Mouse (Mus musculus): ENCODE measurements at regions not wholly inside any gene's neighbourhood (a gene's known extent, or its start where the extent isn't known, plus 50 kb on each side); places are given as distances from the start of the nearest gene placed in this dataset.
"Not testable (repeated sequence)": the region's sequence is repeated elsewhere in the genome, so short reads cannot be mapped to it uniquely, and the experiment has no call there.

DNA sequence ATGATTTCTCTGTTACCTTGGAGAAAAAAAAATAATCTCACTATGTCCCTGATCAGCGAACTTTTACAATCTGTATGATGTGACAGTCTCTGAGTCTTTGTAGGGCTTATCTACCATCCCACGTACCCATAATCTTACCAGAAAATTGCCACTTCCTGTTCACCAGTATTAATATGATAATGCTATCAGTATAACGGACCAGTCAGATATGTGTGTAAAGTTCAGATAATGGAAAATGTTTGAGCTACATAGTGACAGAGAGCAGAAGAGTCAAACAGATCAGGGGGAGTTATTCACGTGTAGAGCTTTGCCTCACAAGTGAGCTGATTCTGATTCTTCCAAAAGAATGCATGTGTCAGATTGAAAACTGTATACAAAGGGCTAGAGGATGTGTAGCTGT lies 466.0 kb upstream of the Fam160b2 start:
- no peak overlapping the region for H3K9ac ChIP-seq (ENCODE audit: low read depth, poor library complexity, severe bottlenecking)
- H3K27ac ChIP-seq (ENCODE audit: insufficient read depth, low read length) = no peak overlapping the region
- H3K36me3 ChIP-seq (ENCODE audit: control insufficient read depth, insufficient read depth, low read length, poor library complexity, severe bottlenecking) = no peaks in the 10 kb centered on the region
- no peaks in the 10 kb centered on the region for H3K9me3 ChIP-seq (replicated peaks; ENCODE audit: control insufficient read depth, insufficient read depth, low read length, poor library complexity, severe bottlenecking)
- no peak overlapping the region for H3K4me3 ChIP-seq (ENCODE audit: low read depth, low read length)
- H3K27me3 ChIP-seq (ENCODE audit: control insufficient read depth, insufficient read depth, low read length, poor library complexity, severe bottlenecking) = no peaks in the 10 kb centered on the region
- TF ChIP-seq CTCF (IDR thresholded peaks at IDR 0.05; ENCODE audit: low read depth, low read length) = no peak
- no peak for TF ChIP-seq EP300 (IDR thresholded peaks at IDR 0.05; ENCODE audit: insufficient read depth, low read depth, low read length)
- TF ChIP-seq POLR2A (IDR thresholded peaks at IDR 0.05; ENCODE audit: insufficient read depth, low read length) = no peak
- H3K4me1 ChIP-seq (ENCODE audit: control insufficient read depth, insufficient read depth, low read length) = no peaks in the 10 kb centered on the region

DNA sequence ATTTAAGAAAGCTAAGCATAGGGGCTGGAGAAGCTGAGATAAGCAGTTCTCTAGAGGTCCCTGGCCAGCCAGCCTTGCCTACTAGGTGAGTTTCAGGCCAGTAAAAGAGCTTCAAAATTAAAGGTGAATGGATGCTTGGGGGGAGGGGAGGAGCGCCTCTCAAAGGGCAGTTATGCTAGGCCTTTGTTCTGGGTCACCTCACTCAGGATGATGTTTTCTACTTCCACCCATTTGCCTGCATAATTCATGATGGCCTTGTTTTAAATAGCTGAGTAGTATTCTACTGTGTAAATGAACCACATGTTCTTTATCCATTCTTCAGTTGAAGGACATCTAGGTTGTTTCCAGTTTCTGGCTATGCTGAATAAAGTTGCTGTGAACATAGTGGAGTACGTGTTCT lies 457.0 kb upstream of the Fam160b2 start:
- no peaks in the 10 kb centered on the region for H3K27me3 ChIP-seq (ENCODE audit: control insufficient read depth, insufficient read depth, low read length, poor library complexity, severe bottlenecking)
- TF ChIP-seq POLR2A (IDR thresholded peaks at IDR 0.05; ENCODE audit: insufficient read depth, low read length) (no peak), EP300 (IDR thresholded peaks at IDR 0.05; ENCODE audit: insufficient read depth, low read depth, low read length) (0 out of 2 replicates have a peak, but pooled peaks have one; percentile 21), CTCF (IDR thresholded peaks at IDR 0.05; ENCODE audit: low read depth, low read length) (no peak)
- no peaks in the 10 kb centered on the region for H3K9me3 ChIP-seq (replicated peaks; ENCODE audit: control insufficient read depth, insufficient read depth, low read length, poor library complexity, severe bottlenecking)
- H3K4me1 ChIP-seq (ENCODE audit: control insufficient read depth, insufficient read depth, low read length) = no peaks in the 10 kb centered on the region
- H3K9ac ChIP-seq (ENCODE audit: low read depth, poor library complexity, severe bottlenecking) = no peak overlapping the region
- H3K27ac ChIP-seq (ENCODE audit: insufficient read depth, low read length) = no peak overlapping the region
- no peaks in the 10 kb centered on the region for H3K36me3 ChIP-seq (ENCODE audit: control insufficient read depth, insufficient read depth, low read length, poor library complexity, severe bottlenecking)
- H3K4me3 ChIP-seq (ENCODE audit: low read depth, low read length) = no peak overlapping the region

DNA sequence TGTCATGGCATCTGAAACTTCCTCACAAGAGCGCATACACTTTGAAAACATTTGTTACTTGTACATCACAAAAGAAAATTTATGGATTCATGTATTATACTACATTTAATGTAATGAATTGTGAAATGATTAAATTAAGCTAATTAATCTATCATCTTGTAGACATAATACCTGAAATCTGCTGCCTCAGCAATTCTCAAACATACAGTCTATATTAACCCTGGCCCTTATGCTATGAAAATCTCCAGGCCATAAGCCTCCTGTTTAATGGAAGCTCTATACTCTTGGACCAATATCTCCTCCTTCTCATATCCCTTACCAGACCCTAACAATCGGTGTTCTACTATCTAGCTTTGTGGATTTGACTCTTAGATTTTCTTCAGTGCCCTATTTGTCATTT lies 455.8 kb upstream of the Fam160b2 start:
- Histone ChIP-seq H3K4me1 (ENCODE audit: control insufficient read depth, insufficient read depth, low read length) (no peaks in the 10 kb centered on the region), H3K9me3 (replicated peaks; ENCODE audit: control insufficient read depth, insufficient read depth, low read length, poor library complexity, severe bottlenecking) (no peaks in the 10 kb centered on the region), H3K4me3 (ENCODE audit: low read depth, low read length) (no peak overlapping the region), H3K36me3 (ENCODE audit: control insufficient read depth, insufficient read depth, low read length, poor library complexity, severe bottlenecking) (no peaks in the 10 kb centered on the region), H3K9ac (ENCODE audit: low read depth, poor library complexity, severe bottlenecking) (no peak overlapping the region), H3K27me3 (ENCODE audit: control insufficient read depth, insufficient read depth, low read length, poor library complexity, severe bottlenecking) (no peaks in the 10 kb centered on the region), H3K27ac (ENCODE audit: insufficient read depth, low read length) (no peak overlapping the region)
- TF ChIP-seq EP300 (IDR thresholded peaks at IDR 0.05; ENCODE audit: insufficient read depth, low read depth, low read length) (no peak), CTCF (IDR thresholded peaks at IDR 0.05; ENCODE audit: low read depth, low read length) (no peak), POLR2A (IDR thresholded peaks at IDR 0.05; ENCODE audit: insufficient read depth, low read length) (no peak)

DNA sequence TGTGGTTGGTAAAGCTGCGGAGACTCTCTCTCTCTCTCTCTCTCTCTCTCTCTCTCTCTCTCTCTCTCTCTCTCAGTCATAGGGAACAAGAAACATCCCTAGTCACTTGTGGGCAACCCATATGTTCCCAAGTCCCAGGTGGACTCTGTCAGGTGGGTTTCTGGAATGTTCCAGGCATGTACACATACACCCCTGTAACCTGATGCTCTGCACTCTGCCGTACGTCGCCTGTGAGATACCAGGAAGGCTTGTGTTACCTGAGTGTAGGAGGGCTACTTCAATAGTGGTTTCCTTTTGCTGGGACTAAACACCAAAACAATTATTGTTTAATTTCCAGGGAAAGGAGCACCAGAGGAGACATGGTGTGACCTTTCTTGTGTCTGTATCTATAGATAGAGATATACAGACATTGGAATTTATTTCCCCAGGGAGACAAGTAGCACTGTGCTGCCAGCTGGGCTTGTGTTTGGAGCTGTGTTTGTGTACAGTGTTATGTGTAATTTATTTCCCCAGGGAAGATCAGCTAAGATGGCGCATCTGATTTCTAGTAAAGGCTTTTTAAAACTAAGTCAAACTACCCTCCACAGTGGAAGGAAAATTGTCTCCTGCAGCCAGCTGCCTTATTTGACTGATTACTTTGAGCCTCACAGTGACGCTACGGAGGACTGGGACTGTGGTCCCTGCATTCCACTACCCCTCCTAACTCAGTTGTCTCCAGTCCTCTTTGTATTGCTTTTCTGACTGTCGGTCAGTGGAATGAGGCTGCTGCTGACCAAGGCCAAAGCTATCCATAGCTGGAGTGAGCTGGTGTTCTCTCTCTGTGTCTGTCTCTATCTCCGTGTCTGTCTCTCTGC lies 454.4 kb upstream of the Fam160b2 start:
- H3K27me3 ChIP-seq (ENCODE audit: control insufficient read depth, insufficient read depth, low read length, poor library complexity, severe bottlenecking) = no peaks in the 10 kb centered on the region
- H3K9me3 ChIP-seq (replicated peaks; ENCODE audit: control insufficient read depth, insufficient read depth, low read length, poor library complexity, severe bottlenecking) = no peaks in the 10 kb centered on the region
- no peaks in the 10 kb centered on the region for H3K36me3 ChIP-seq (ENCODE audit: control insufficient read depth, insufficient read depth, low read length, poor library complexity, severe bottlenecking)
- TF ChIP-seq EP300 (IDR thresholded peaks at IDR 0.05; ENCODE audit: insufficient read depth, low read depth, low read length) (no peak), CTCF (IDR thresholded peaks at IDR 0.05; ENCODE audit: low read depth, low read length) (no peak), POLR2A (IDR thresholded peaks at IDR 0.05; ENCODE audit: insufficient read depth, low read length) (no peak)
- no peak overlapping the region for H3K4me3 ChIP-seq (ENCODE audit: low read depth, low read length)
- no peaks in the 10 kb centered on the region for H3K4me1 ChIP-seq (ENCODE audit: control insufficient read depth, insufficient read depth, low read length)
- no peak overlapping the region for H3K9ac ChIP-seq (ENCODE audit: low read depth, poor library complexity, severe bottlenecking)
- no peak overlapping the region for H3K27ac ChIP-seq (ENCODE audit: insufficient read depth, low read length)

DNA sequence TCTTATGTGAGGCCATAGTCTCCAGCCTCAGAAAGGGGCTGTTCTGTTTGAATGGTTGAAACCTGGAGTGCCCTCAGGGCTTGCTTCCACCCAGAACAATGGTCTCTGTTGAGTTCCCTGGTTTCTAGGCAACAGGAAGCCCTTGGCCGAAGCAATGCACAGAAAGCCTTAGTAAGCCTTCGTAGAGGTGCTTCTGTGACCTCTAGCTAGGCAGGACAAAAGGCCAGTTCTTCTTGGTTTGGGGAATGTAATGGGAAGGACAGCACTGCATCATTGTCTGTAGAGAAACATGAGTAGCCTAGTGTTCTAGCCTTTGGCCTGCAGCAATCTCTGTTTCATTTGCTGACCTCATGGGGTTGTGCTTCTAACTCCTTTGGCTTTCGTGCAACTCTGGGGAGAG lies 447.5 kb upstream of the Fam160b2 start:
- no peaks in the 10 kb centered on the region for H3K9me3 ChIP-seq (replicated peaks; ENCODE audit: control insufficient read depth, insufficient read depth, low read length, poor library complexity, severe bottlenecking)
- H3K4me1 ChIP-seq (ENCODE audit: control insufficient read depth, insufficient read depth, low read length) = no peaks in the 10 kb centered on the region
- H3K9ac ChIP-seq (ENCODE audit: low read depth, poor library complexity, severe bottlenecking) = no peak overlapping the region
- no peaks in the 10 kb centered on the region for H3K36me3 ChIP-seq (ENCODE audit: control insufficient read depth, insufficient read depth, low read length, poor library complexity, severe bottlenecking)
- no peak overlapping the region for H3K4me3 ChIP-seq (ENCODE audit: low read depth, low read length)
- TF ChIP-seq POLR2A (IDR thresholded peaks at IDR 0.05; ENCODE audit: insufficient read depth, low read length) (no peak), EP300 (IDR thresholded peaks at IDR 0.05; ENCODE audit: insufficient read depth, low read depth, low read length) (0 out of 2 replicates have a peak, but pooled peaks have one; percentile 29), CTCF (IDR thresholded peaks at IDR 0.05; ENCODE audit: low read depth, low read length) (no peak)
- H3K27ac ChIP-seq (ENCODE audit: insufficient read depth, low read length) = no peak overlapping the region
- no peaks in the 10 kb centered on the region for H3K27me3 ChIP-seq (ENCODE audit: control insufficient read depth, insufficient read depth, low read length, poor library complexity, severe bottlenecking)

DNA sequence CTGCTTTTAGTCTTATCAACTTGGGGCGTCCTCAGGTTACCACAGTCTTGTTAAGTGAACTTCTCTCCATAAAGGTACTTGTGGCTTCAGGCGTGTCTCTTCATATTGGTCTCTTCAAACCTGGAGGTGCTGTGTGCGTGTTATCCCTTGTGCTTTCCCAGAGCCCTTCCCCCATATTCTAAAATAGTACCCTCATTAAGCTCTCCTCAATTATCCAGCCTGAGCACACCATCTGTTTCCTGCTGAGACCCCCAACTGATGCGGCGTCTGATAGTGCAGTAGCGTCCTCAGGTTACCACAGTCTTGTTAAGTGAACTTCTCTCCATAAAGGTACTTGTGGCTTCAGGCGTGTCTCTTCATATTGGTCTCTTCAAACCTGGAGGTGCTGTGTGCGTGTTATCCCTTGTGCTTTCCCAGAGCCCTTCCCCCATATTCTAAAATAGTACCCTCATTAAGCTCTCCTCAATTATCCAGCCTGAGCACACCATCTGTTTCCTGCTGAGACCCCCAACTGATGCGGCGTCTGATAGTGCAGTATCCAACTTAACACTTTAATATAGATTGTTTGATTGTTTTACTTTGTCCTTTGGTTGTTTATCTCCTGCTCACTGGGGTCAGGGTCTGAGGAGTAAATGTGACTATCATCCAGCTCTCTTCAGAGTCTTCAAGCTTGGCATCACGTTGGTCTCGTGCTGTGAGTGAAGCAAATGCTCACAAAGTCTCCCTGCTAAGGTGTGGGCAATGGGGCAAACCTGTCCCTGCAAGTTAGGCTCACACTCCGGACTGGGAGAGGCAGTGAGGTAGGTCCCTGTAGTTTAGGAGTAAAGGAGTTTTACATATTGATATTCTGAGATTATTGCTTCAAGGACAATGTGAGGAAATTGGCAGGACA lies 444.5 kb upstream of the Fam160b2 start:
- H3K36me3 ChIP-seq (ENCODE audit: control insufficient read depth, insufficient read depth, low read length, poor library complexity, severe bottlenecking); H3K9ac ChIP-seq (ENCODE audit: low read depth, poor library complexity, severe bottlenecking); H3K27ac ChIP-seq (ENCODE audit: insufficient read depth, low read length); H3K27me3 ChIP-seq (ENCODE audit: control insufficient read depth, insufficient read depth, low read length, poor library complexity, severe bottlenecking); H3K4me3 ChIP-seq (ENCODE audit: low read depth, low read length); H3K9me3 ChIP-seq (replicated peaks; ENCODE audit: control insufficient read depth, insufficient read depth, low read length, poor library complexity, severe bottlenecking); H3K4me1 ChIP-seq (ENCODE audit: control insufficient read depth, insufficient read depth, low read length): not testable (repeated sequence)

Measured in ES-Bruce4 (cell line).